ENCODE assay signal across 8 mouse cellular contexts in the genomic region with DNA sequence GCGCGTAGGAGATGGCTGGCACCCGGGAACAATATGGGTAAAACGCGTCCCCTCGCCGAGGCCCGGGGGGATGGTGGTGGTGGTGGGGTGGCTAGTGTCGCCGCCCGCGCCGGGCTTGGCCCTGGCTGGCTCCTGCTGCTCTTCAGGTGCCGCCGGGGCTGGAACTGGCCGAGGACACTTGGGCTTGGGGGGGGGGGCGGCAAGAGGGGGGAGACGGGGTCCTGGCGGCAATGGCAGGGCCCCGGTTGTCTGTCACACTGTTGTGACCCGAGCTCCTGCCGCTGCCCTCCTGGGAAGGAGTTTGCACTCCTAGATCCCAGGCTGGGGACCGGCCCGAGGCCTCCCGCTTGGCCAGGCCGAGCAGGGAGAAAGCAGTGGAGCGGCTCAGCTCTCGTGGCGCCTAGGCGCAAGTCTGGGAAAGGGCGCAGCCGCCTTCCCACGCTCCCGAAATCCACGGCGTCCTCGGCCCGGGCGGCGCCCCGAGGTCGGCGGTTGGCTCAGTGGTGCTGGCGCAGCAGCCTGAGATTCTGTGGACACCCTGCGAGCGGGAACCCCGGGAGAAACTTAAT. TPM values are rescaled to one million over a fixed set of nuclear protein-coding genes. Genes with fewer than 3 reads are reported as not detected.
DNase-seq lines count a peak whose midpoint lies in the region; ATAC-seq lines count a peak whose summit lies in the region.

No protein-coding gene starts in this region.

- peak; percentile 75 for ATAC-seq in frontal cortex, adult (ENCODE audit: low TSS enrichment)
- no peak for ATAC-seq in megakaryocyte-erythroid progenitor cell, adult 5-6 weeks (replicated peaks; ENCODE audit: low FRiP score, low TSS enrichment, poor library complexity, severe bottlenecking)

- DNase-seq in ZHBTc4 (ENCODE audit: low read depth, low spot score), result peak; percentile 33
- peak; percentile 45 for DNase-seq in cerebellum, adult 11-12 months
- DNase-seq in heart, postnatal 4 days, result peak; percentile 45
- DNase-seq in layer of hippocampus, postnatal 25 days (ENCODE audit: extremely low spot score in 1 of 2, low spot score in 1 of 2), result peak; percentile 14 to 35
- peak; percentile 29 for DNase-seq in lung, postnatal 14 days
- DNase-seq in right cerebral cortex, postnatal 25 days, result peak; percentile 47

RNA-seq across cellular contexts. Expression of gene Mid2, which starts 0.9 kb away (rescaled TPM):
- 10 to 100 TPM; 28.4 to 31.0 TPM for total RNA-seq in heart, postnatal 4 days (2021)
- total RNA-seq in layer of hippocampus, postnatal 25 days (2021), result 10 to 100 TPM; 19.7 to 20.1 TPM
- total RNA-seq in megakaryocyte-erythroid progenitor cell, adult 5-6 weeks (2014; fragmentation: Nextera tagmentation), result 0.20 TPM in 1 of 2 replicates, not detected in the other
- not detected in 2 replicates for total RNA-seq in megakaryocyte-erythroid progenitor cell, adult 5-6 weeks (2017)

Comparison
In these comparisons a context has a peak if more than half of its experiments do, and no peak if none do; other contexts are left out.
1. RNA of gene Mid2, which starts 0.9 kb away (total RNA-seq): 28.4 to 31.0 TPM in heart, postnatal 4 days and 19.7 to 20.1 TPM in layer of hippocampus, postnatal 25 days; 0.20 TPM in megakaryocyte-erythroid progenitor cell, adult 5-6 weeks; every median in the first group is over 10 times any median in the second.
2. Peak in every context shown above with its lines, with median percentiles within 50 percentile points of each other: DNase-seq.